Mouse (Mus musculus) kidney, embryonic 14.5 days (tissue): ENCODE data around the gene H60b. TPM values are rescaled to one million over a fixed set of nuclear protein-coding genes. Genes with fewer than 3 reads are reported as not detected.
"Not testable (repeated sequence)": the region's sequence is repeated elsewhere in the genome, so short reads cannot be mapped to it uniquely, and the experiment has no call there.

ENCODE experiments used
- ATAC-seq: fragments of 200-750 bp; cut with Nextera tagmentation; 2 replicates; pipeline ENCODE4 v1.8.0; 2017; ENCODE audit warnings: moderate number of reproducible peaks, mild to moderate bottlenecking, moderate TSS enrichment, moderate library complexity; ENCODE audit not compliant: low FRiP score, low TSS enrichment
- H3K27ac ChIP-seq: fragments of 300-500 bp; sonication (generic); 2 replicates; pipeline ENCODE4 v1.5.1; 2014; ENCODE audit warnings: low read depth, mild to moderate bottlenecking, low read length, moderate library complexity, mixed read lengths
- H3K27me3 ChIP-seq: fragments of 300-500 bp; sonication (generic); 2 replicates; pipeline ENCODE4 v1.6.1; 2014; ENCODE audit warnings: mild to moderate bottlenecking, low read length; ENCODE audit not compliant: control insufficient read depth, insufficient read depth
- H3K36me3 ChIP-seq: fragments of 300-500 bp; sonication (generic); 2 replicates; pipeline ENCODE4 v1.6.1; 2014; ENCODE audit warnings: low read length, mixed read lengths; ENCODE audit not compliant: control insufficient read depth, insufficient read depth
- H3K4me1 ChIP-seq: fragments of 300-500 bp; sonication (generic); 2 replicates; pipeline ENCODE4 v1.6.1; 2014; ENCODE audit warnings: low read length, mixed read lengths; ENCODE audit not compliant: control insufficient read depth, insufficient read depth
- H3K4me2 ChIP-seq: fragments of 300-500 bp; sonication (generic); replicated peaks from 2 replicates; pipeline ENCODE4 v1.6.1; 2014; ENCODE audit warnings: low read depth, mild to moderate bottlenecking, low read length
- H3K4me3 ChIP-seq: fragments of 300-500 bp; sonication (generic); 2 replicates; pipeline ENCODE4 v1.5.1; 2014; ENCODE audit warnings: mild to moderate bottlenecking, low read length
- H3K9ac ChIP-seq: fragments of 300-500 bp; sonication (generic); 2 replicates; pipeline ENCODE4 v1.6.1; 2014; ENCODE audit warnings: low read depth, mild to moderate bottlenecking, low read length, moderate library complexity
- H3K9me3 ChIP-seq: fragments of 300-500 bp; sonication (generic); 2 replicates; pipeline ENCODE4 v1.6.1; 2016; ENCODE audit warnings: low read length; ENCODE audit not compliant: control insufficient read depth
- WGBS: fragments of 180-500 bp; shearing (Covaris S2); extraction: QIAGEN DNeasy Blood & Tissue Kit; methylation state at CpG from one replicate; pipeline ENCODE4 v1.1.7; 2014; 5-methylcytosine and 5-hydroxymethylcytosine counted together
- polyA plus RNA-seq: library from polyadenylated mRNA; unstranded; fragments of >200 nt; fragmentation: Nextera tagmentation; extraction: Ambion mirVana; gene quantifications from 2 replicates; pipeline ENCODE4 v1.2.1, GENCODE M21; 2014

Gene H60b
- polyA plus RNA-seq, 1 experiment from 2014 or later: 1.5 TPM

DNA sequence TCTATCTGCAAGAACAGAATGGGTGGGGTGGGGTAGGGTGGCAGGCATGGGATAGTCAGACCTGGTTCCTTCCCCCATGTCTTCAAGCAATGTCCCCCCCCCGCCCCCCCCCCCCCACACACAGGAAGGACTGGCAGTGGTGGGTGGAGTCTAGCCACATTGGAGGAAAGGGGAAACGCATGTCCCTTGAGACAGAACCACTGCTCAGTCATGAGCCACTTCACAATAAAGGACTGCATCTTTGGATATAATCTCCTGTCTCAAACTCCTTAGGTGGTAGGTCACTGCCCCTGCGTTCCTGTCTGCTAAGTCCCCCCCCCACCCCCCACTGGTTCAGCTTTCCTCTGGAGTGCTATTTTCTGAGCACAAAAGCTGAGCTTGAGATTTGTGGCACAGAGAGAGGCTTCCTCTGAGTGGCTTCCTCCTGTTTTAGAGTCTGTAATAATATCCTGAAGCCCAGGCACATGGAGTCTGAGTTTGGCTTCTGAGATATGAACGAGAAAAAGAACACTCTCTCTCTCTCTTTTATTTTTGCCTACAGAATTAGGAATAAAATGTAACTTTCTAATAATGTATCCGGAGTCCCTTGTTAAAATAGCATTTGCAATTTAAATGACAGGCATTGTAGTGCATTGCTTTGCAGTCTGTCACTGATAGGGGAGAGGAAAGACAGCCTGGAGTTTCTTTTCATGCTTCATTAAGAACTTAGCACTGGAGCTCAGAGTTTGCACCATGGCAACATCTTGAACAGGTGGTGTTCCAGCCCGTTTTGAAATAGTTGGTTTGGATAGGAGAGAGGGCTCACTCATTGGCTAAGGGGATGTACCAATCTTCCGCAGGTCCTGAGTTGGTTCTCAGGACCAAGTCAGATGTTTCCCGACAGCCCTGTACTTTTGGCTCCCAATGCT is 112.7 kb downstream of the H60b start:
- ATAC-seq, H3K27ac ChIP-seq, H3K9me3 ChIP-seq, H3K36me3 ChIP-seq, H3K4me3 ChIP-seq, H3K4me1 ChIP-seq, H3K4me2 ChIP-seq, H3K9ac ChIP-seq, H3K27me3 ChIP-seq: not testable (repeated sequence)
- 40% methylated on average over 7 of the region's 8 CpGs for WGBS

DNA sequence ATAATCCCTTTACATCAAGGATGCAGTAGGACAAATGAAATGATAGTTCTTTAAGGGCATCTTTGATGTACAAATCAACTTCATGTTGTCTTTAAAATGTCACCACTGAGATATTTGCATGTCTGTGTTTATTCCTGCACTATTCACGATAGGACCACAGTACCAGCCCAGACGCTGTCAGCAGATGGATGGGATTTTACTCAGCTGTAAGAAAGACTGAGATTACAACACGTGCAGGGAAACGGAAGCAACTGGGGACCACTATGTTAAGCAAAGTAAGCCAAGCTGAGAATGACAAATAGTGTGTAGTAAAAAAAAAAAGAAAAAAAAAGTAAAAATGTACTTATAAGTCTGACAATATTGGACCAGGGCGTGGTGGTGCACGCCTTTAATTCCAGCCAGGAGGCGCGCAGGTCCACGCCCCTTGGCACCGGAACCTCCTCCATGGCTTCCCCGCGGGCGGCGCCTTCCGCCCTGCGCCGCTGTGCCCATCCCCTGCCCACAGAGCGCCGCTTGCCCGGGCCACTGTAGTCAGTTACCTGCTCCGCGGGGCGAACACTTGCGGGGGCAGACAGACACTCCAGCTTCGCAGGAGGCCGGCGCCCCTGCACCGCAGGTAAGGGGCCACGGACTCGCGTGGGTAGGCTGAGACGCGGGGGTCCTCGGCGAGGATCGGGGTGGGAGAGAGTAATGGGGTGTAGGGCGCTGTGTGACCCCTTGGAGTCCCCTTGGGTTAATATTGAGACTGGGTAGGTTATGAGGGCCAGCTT is 114.7 kb downstream of the H60b start:
- Histone ChIP-seq H3K4me2 (peak overlapping the region; percentile 90), H3K4me3 (peak overlapping the region; percentile 54)
- not testable (repeated sequence) for H3K36me3 ChIP-seq, H3K27me3 ChIP-seq, H3K9me3 ChIP-seq, H3K27ac ChIP-seq, H3K9ac ChIP-seq, H3K4me1 ChIP-seq
- WGBS: under 1% methylated on average over 35 of the region's 37 CpGs
- peak; percentile 67 for ATAC-seq

DNA sequence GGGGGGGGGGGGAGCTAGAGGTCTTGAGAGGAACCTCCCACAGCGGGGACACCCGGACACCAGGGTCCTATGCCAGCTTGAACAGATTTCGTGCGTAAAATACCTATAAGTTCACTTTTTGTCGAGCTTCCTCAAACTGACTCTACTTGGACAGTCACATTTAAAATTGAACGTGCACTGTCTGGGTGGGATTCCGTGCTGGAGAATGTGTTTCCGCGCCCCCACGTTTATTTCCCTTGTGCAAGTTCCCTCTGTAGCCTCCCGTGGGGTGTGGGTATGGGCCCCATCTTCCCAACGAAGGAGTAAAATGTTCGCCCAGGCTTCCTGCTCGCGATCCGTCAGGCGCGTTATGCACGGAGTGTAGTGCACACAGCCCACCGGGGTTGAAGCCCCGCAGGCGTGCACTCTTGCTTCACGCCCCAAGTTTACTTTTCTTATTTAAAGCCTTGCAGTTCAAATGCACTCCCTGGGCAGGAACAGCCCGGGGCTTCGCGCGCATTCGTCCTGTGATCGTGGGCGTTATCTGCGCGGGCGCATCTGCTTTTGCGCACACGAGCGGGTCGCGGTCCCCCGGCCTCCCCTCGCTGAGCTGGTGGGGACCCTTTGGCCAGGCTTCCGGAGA is 115.4 kb downstream of the H60b start:
- peak; percentile 47; the same call in 1 of the 2 replicates for ATAC-seq
- WGBS: under 1% methylated on average over 41 of the region's 41 CpGs

DNA sequence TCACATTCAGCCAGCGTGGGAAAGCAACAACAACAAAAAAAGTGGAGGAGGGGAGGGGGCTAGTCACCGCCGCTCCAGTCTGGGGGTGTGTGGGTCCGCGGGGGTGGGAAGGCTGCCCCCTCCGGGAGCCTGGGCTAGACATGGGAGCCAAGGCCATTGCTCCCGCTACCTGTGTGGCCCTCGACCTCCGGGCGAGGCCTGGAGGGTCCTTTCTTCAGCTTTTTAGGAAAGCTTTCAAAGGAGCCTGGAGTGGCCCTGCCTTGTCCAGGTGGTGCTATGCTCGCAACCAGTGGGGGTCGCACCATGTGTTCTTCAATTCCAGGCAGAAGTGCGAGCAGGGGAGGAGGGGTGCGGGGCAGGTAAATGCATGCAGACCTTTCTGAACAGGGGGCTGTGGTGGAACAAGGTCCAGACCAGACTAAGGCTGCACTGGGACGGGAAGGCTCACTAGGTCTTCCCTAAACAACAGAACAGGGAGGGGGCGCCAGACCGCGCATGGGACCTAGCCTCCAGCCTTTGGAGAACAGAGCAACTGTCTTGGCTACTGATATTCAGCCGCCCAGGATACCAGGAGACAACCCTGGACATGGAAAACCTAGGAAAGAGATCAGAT is 116.2 kb downstream of the H60b start:
- 5% methylated on average over 19 of the region's 19 CpGs for WGBS
- Histone ChIP-seq H3K9me3 (no peaks in the 10 kb centered on the region), H3K4me3 (peak overlapping the region; percentile 54), H3K36me3 (no peaks in the 10 kb centered on the region), H3K4me1 (no peaks in the 10 kb centered on the region), H3K4me2 (peak overlapping the region; percentile 90), H3K9ac (no peak overlapping the region), H3K27me3 (no peaks in the 10 kb centered on the region; the same call in 1 of the 2 replicates), H3K27ac (no peak overlapping the region)
- ATAC-seq: peak; percentile 47

More for the DNA sequence above, 115.4 kb downstream of the H60b start:
- peak overlapping the region; percentile 28; the same call in 1 of the 2 replicates for H3K9ac ChIP-seq
- H3K27me3 ChIP-seq: no peaks in the 10 kb centered on the region; the same call in 1 of the 2 replicates
- H3K36me3 ChIP-seq: no peaks in the 10 kb centered on the region
- H3K4me3 ChIP-seq: peak overlapping the region; percentile 54
- no peaks in the 10 kb centered on the region for H3K4me1 ChIP-seq
- peak overlapping the region; percentile 90 for H3K4me2 ChIP-seq
- H3K27ac ChIP-seq: no peak overlapping the region
- no peaks in the 10 kb centered on the region for H3K9me3 ChIP-seq

DNA sequence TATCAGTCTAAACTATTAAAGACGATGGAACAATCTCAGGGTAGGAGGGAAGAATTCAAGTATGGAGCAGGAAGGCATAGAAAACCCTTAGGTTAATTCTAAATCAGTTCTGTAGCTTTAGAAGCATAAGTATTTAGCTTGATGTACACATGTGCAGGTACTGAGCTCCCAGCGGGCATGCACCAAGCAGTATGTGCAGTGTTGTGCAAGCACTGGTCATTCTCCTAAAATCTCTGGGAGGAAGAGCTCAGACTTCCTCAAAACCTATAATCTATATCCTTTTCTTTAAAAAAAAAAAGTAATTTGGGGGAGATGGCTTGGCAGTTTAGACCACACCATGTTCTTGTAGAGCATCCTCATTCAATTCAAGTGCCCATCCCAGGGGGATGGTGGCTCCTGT is 120.1 kb downstream of the H60b start:
- WGBS: 92% methylated on average over 2 of the region's 2 CpGs
- H3K9me3 ChIP-seq, H3K27ac ChIP-seq, H3K4me3 ChIP-seq, H3K4me1 ChIP-seq, ATAC-seq, H3K36me3 ChIP-seq, H3K27me3 ChIP-seq, H3K4me2 ChIP-seq, H3K9ac ChIP-seq: not testable (repeated sequence)

GRCm38 (mm10) chr10:22282816-22283215 is 124.4 kb downstream of the H60b start:
- H3K36me3 ChIP-seq: no peaks in the 10 kb centered on the region
- no peak for ATAC-seq
- no peaks in the 10 kb centered on the region for H3K9me3 ChIP-seq
- 53% methylated on average over 6 of the region's 6 CpGs for WGBS
- H3K4me3 ChIP-seq: no peak overlapping the region
- H3K4me2 ChIP-seq: no peak overlapping the region
- no peak overlapping the region for H3K27ac ChIP-seq
- H3K27me3 ChIP-seq: 0 out of 2 replicates have a peak, but pooled peaks cover 3% of the 10 kb centered on the region
- no peaks in the 10 kb centered on the region for H3K4me1 ChIP-seq
- H3K9ac ChIP-seq: no peak overlapping the region

DNA sequence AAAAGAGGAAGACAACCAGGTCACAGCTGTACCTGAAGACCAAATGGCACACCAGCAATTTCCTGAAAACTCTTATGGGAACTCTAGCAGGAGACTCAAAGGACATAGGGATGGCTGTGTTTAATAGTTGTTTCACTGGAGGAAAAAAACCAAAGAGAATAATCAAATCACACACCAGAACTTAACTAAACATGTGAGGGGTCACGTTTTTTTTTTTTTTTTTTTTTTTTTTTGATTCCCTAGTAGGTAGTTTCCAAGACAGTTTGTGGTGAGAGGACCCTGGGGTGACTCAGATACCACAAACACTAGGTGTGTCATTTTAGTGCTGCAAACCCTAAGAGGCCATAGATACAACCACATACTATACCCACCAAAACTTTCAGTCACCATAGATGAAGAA is 137.3 kb downstream of the H60b start:
- no peak overlapping the region for H3K27ac ChIP-seq
- no peak overlapping the region for H3K4me2 ChIP-seq
- H3K4me3 ChIP-seq: no peak overlapping the region
- ATAC-seq: no peak
- H3K27me3 ChIP-seq: no peaks in the 10 kb centered on the region
- WGBS: 55% methylated on average over 1 of the region's 1 CpGs
- no peaks in the 10 kb centered on the region for H3K9me3 ChIP-seq
- no peak overlapping the region for H3K9ac ChIP-seq
- 0 out of 2 replicates have a peak, but pooled peaks cover 2% of the 10 kb centered on the region for H3K4me1 ChIP-seq
- no peaks in the 10 kb centered on the region for H3K36me3 ChIP-seq

DNA sequence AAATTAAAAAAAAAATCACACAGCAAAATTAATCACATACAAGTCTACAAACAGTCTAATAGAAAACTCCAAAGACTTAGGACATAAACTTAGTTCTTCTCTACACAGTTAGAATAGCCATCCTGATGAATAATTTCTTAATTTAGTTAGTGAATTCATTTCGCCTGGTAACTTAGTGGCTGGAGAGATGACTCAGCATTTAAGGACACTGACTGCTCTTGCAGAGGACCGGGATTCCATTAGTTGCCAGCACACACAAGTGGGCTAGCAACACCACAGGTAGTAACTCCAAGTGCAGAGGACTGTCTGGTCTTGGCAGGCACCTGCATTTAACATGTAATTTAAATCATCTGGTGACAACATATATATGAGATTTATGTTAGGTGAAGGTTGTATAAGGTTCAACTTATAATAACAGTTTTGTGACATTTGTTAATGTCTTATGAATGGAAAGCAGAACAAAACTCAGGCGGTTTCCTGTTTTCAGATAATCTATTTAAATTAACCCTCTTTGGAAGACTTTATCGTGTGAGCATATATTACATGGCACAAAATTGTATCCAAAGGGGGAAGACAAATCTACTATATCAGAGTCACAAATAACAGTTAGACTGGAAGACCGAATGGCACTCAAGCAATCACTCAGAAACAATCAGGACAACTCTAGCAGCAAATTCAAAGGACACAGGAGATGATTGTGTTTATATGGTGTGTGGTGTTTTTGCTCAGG is 138.8 kb downstream of the H60b start:
- H3K4me3 ChIP-seq: no peak overlapping the region
- no peaks in the 10 kb centered on the region for H3K27me3 ChIP-seq
- no peak overlapping the region for H3K4me2 ChIP-seq
- 0 out of 2 replicates have a peak, but pooled peaks cover 2% of the 10 kb centered on the region for H3K4me1 ChIP-seq
- WGBS: 75% methylated on average over 5 of the region's 5 CpGs
- no peaks in the 10 kb centered on the region for H3K36me3 ChIP-seq
- H3K9ac ChIP-seq: no peak overlapping the region
- no peaks in the 10 kb centered on the region for H3K9me3 ChIP-seq
- H3K27ac ChIP-seq: no peak overlapping the region
- no peak for ATAC-seq
